Comparison of ENCODE assay signal across 9 mouse cellular contexts in genomic region chr6:31638434-31639220, GRCm38 (mm10).
A peak's percentile ranks its signal among the peaks of the same experiment; 100 is the strongest.
DNase-seq lines count a peak whose midpoint lies in the region; ATAC-seq and TF ChIP-seq lines count a peak whose summit lies in the region.
"Had no signal": no experiment of that assay in that cellular context is flagged by ENCODE, and none has a peak within 500 bp of the region (broad histone marks: within the 10 kb centered on the region; RNA-seq: fewer than 3 reads in every experiment).

No protein-coding gene starts in this region.

- no peak overlapping the region for H3K4me3 ChIP-seq in forebrain, embryonic 11.5 days (ENCODE audit: low read depth, low read length)
- no peak overlapping the region for H3K4me3 ChIP-seq in forebrain, embryonic 15.5 days
- H3K4me3 ChIP-seq in left cerebral cortex, adult 2 months, result no peak overlapping the region
- no peak overlapping the region for H3K4me3 ChIP-seq in liver, embryonic 12.5 days
- H3K4me3 ChIP-seq: embryonic facial prominence, embryonic 15.5 days had no signal

- DNase-seq in forebrain, embryonic 11.5 days (ENCODE audit: low spot score), result no peak
- DNase-seq in left cerebral cortex, adult 2 months (ENCODE audit: extremely low spot score in 1 of 2, low spot score in 2 of 2), result no peak
- DNase-seq in left cerebral cortex, postnatal 25 days (ENCODE audit: low spot score in 2 of 2), result no peak
- DNase-seq in brain, embryonic 14.5 days (ENCODE audit: low read depth), result peak; percentile 42
- DNase-seq in urinary bladder, adult 2 months (ENCODE audit: low spot score), result no peak

- no peak overlapping the region for H3K27ac ChIP-seq in forebrain, embryonic 11.5 days (ENCODE audit: low read depth, low read length)
- H3K27ac ChIP-seq in forebrain, embryonic 15.5 days (replicated peaks), result no peak overlapping the region
- H3K27ac ChIP-seq in left cerebral cortex, adult 2 months, result 0 out of 2 replicates have a peak overlapping the region, but pooled peaks have one; percentile 30
- H3K27ac ChIP-seq in liver, embryonic 12.5 days, result peak overlapping the region; percentile 76
- H3K27ac ChIP-seq: embryonic facial prominence, embryonic 15.5 days had no signal

- no peaks in the 10 kb centered on the region for H3K9me3 ChIP-seq in forebrain, embryonic 11.5 days (ENCODE audit: control insufficient read depth, low read length)
- H3K9me3 ChIP-seq in forebrain, embryonic 15.5 days, result no peaks in the 10 kb centered on the region
- H3K9me3 ChIP-seq in liver, embryonic 12.5 days (replicated peaks), result no peaks in the 10 kb centered on the region
- H3K9me3 ChIP-seq: embryonic facial prominence, embryonic 15.5 days had no signal

- WGBS in forebrain, embryonic 11.5 days, result 27% methylated on average over 13 of the region's 13 CpGs
- 40% methylated on average over 13 of the region's 13 CpGs for WGBS in forebrain, embryonic 15.5 days
- 66% methylated on average over 13 of the region's 13 CpGs for WGBS in liver, embryonic 12.5 days (ENCODE audit: insufficient replicate concordance)

- H3K4me2 ChIP-seq in forebrain, embryonic 11.5 days (ENCODE audit: low read depth, low read length, severe bottlenecking), result no peak overlapping the region
- H3K4me2 ChIP-seq in forebrain, embryonic 15.5 days (replicated peaks), result no peak overlapping the region
- peak overlapping the region; percentile 47 for H3K4me2 ChIP-seq in liver, embryonic 12.5 days

- peaks cover 8% of the 10 kb centered on the region; the same call in 1 of the 2 replicates for H3K4me1 ChIP-seq in forebrain, embryonic 11.5 days (replicated peaks; ENCODE audit: control insufficient read depth, insufficient read depth, low read length)
- peaks cover 6% of the 10 kb centered on the region for H3K4me1 ChIP-seq in forebrain, embryonic 15.5 days
- peaks cover 68% of the 10 kb centered on the region for H3K4me1 ChIP-seq in liver, embryonic 12.5 days

- intact Hi-C loops in left cerebral cortex, adult 2 months (cut with DNase I), result loop anchor here (1.0 kb wide), 1 partner anchor 110 kb away; no protein-coding TSS in a partner anchor
- intact Hi-C loops in left cerebral cortex, postnatal 25 days (cut with DNase I), result loop anchor here (1.0 kb wide), 1 partner anchor 113 kb away; no protein-coding TSS in a partner anchor

- TF ChIP-seq POLR2A in brain, embryonic 14.5 days (IDR thresholded peaks at IDR 0.05; ENCODE audit: borderline replicate concordance, extremely low read depth, insufficient read depth, insufficient read length, poor library complexity, severe bottlenecking), result no peak

- no peak for TF ChIP-seq CTCF in left cerebral cortex, adult 2 months (IDR thresholded peaks at IDR 0.05)
- no peak for TF ChIP-seq CTCF in brain, embryonic 14.5 days (IDR thresholded peaks at IDR 0.05; ENCODE audit: borderline replicate concordance, extremely low read depth, insufficient read depth, insufficient read length)

- peak overlapping the region; percentile 10; the same call in 1 of the 2 replicates for H3K9ac ChIP-seq in forebrain, embryonic 11.5 days (ENCODE audit: low read length)
- no peak overlapping the region for H3K9ac ChIP-seq in forebrain, embryonic 15.5 days (replicated peaks)
- peak overlapping the region; percentile 19; the same call in 1 of the 2 replicates for H3K9ac ChIP-seq in liver, embryonic 12.5 days
- H3K9ac ChIP-seq: embryonic facial prominence, embryonic 15.5 days had no signal

- H3K27me3 ChIP-seq in forebrain, embryonic 11.5 days (ENCODE audit: control insufficient read depth, insufficient read depth, low read length), result no peaks in the 10 kb centered on the region; the same call in 1 of the 2 replicates
- no peaks in the 10 kb centered on the region for H3K27me3 ChIP-seq in forebrain, embryonic 15.5 days
- no peaks in the 10 kb centered on the region for H3K27me3 ChIP-seq in liver, embryonic 12.5 days (replicated peaks)
- H3K27me3 ChIP-seq: embryonic facial prominence, embryonic 15.5 days had no signal

- ATAC-seq in forebrain, embryonic 11.5 days (replicated peaks; ENCODE audit: low FRiP score), result peak; percentile 25; the same call in 1 of the 2 replicates
- ATAC-seq in forebrain, embryonic 15.5 days (replicated peaks), result no peak; the same call in 1 of the 2 replicates
- peak; percentile 69 for ATAC-seq in liver, embryonic 12.5 days
- no peak for ATAC-seq in cerebellum, adult (ENCODE audit: insufficient number of reproducible peaks, low FRiP score, low TSS enrichment)

- H3K36me3 ChIP-seq in forebrain, embryonic 11.5 days (ENCODE audit: control insufficient read depth, insufficient read depth, low read length), result no peaks in the 10 kb centered on the region
- no peaks in the 10 kb centered on the region for H3K36me3 ChIP-seq in forebrain, embryonic 15.5 days
- H3K36me3 ChIP-seq in liver, embryonic 12.5 days, result no peaks in the 10 kb centered on the region
- H3K36me3 ChIP-seq: embryonic facial prominence, embryonic 15.5 days had no signal

Comparison
In these comparisons a context has a peak if more than half of its experiments do, and no peak if none do; other contexts are left out.
1. ATAC-seq: peak in forebrain, embryonic 11.5 days (single experiment) and liver, embryonic 12.5 days (single experiment); none in forebrain, embryonic 15.5 days (single experiment) and cerebellum, adult (single experiment).
2. H3K27ac ChIP-seq: peak in left cerebral cortex, adult 2 months (single experiment) and liver, embryonic 12.5 days (single experiment); none in forebrain, embryonic 11.5 days (single experiment) and forebrain, embryonic 15.5 days (single experiment).